8 mouse cellular contexts compared by ENCODE assay signal in the genomic region with DNA sequence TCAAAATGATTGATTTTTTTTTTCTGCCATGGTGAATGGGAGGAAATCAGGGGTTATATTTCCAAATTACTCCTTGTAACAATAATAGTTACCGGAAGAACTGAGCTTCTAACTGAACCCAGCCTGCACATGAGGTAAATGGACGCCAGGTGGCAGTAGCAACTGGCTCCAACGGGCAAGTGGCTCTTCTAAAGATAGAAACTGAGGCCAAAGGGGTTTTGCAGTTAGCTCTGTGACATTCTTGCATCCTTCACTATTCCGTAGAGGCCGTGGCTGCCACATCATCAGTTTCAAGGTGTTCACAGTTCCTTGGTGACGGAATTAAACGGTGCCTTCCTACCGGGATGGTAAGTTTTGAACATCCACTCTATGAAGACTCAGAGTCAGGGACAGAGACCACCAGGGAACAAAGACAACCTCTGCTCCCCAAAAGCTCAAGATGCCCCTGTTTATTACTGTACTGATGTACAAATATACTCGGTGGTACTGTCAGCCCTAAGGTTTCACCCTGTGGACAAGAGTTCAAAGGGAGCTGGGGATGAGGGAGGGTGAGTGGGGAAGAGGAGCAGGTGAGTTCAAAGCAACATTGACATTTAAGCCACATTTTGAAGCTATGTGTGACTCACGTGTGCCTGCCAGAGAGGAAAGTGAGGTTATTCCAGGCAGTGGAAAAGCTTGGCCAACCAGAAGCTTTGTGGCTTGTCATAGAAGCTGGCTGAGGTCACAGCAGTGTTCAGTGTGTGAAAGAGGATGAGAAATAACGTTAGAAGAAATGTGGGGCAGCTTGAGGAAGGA.
DNase-seq lines count a peak whose midpoint lies in the region; TF ChIP-seq lines count a peak whose summit lies in the region.

No protein-coding gene starts in this region.

- no peak; the same call in none of the 2 replicates for TF ChIP-seq RAD21 in CH12.LX (IDR thresholded peaks at IDR 0.05; ENCODE audit: low read depth, low read length)

- TF ChIP-seq CTCF in CH12.LX (conservative IDR thresholded peaks at IDR 0.05 in 1 of 2, IDR thresholded peaks at IDR 0.05 in 1 of 2; ENCODE audit: low read depth in 2 of 2, low read length in 2 of 2) = peak; percentile 98 to 99

- in situ Hi-C loops in CH12.LX (cut with MboI; ENCODE audit: low pct_ligation_motif_present, low pct_unique_long_range_greater_than_20kb, low sequenced_read_pairs) = loop anchor here (5.0 kb wide), 1 partner anchor 230 kb away; no protein-coding TSS in a partner anchor

- intact Hi-C loops in heart, postnatal 25 days (cut with DNase I) = loop anchor here (1.0 to 10.0 kb wide), 3 partner anchors 185 to 417 kb away; no protein-coding TSS in a partner anchor

- peak; percentile 46 to 69 for DNase-seq in heart, adult 18-20 months
- DNase-seq in heart, postnatal 25 days (ENCODE audit: low spot score) = no peak
- peak; percentile 98 for DNase-seq in CH12.LX (ENCODE audit: extremely low read depth)
- DNase-seq in c-Kit-negative CD71-positive TER-119-positive erythroid progenitor cells, embryonic 14.5 days (ENCODE audit: low read depth, low spot score) = peak; percentile 56
- peak; percentile 30 to 58 for DNase-seq in frontal cortex, postnatal 36 days (ENCODE audit: low spot score in 2 of 2)
- peak; percentile 43 to 47 for DNase-seq in layer of hippocampus, postnatal 10 days (ENCODE audit: low spot score in 2 of 2)
- peak; percentile 35 to 71 for DNase-seq in lung, postnatal 4 days
- peak; percentile 81 to 90 for DNase-seq in spleen, postnatal 4 days (ENCODE audit: low spot score in 2 of 2)

- dilution Hi-C loops in CH12.LX (cut with MboI; ENCODE audit: extremely low pct_ligation_motif_present, extremely low pct_unique_long_range_greater_than_20kb, low sequenced_read_pairs) = no loop called here

- TF ChIP-seq POLR2A in CH12.LX (IDR thresholded peaks at IDR 0.05; ENCODE audit: low read depth, low read length) = peak; percentile 65

- H3K36me3 ChIP-seq in CH12.LX (replicated peaks in 1 of 2; ENCODE audit: control insufficient read depth in 1 of 2, insufficient read depth in 1 of 2, low read length in 1 of 2) = peaks cover 6 to 15% of the 10 kb centered on the region in 2 experiments

- H3K9ac ChIP-seq in CH12.LX (ENCODE audit: insufficient read depth, low read depth) = peak overlapping the region; percentile 92

- H3K27me3 ChIP-seq in CH12.LX (replicated peaks) = no peaks in the 10 kb centered on the region

- peak overlapping the region; percentile 88 for H3K27ac ChIP-seq in CH12.LX (ENCODE audit: insufficient read depth, low read depth)

- peaks cover 31 to 81% of the 10 kb centered on the region in 2 experiments for H3K4me1 ChIP-seq in CH12.LX (ENCODE audit: control insufficient read depth in 1 of 2, insufficient read depth in 2 of 2)

- peaks cover 16% of the 10 kb centered on the region for H3K79me2 ChIP-seq in CH12.LX (replicated peaks; ENCODE audit: control insufficient read depth, extremely low read depth, insufficient read depth, poor library complexity, severe bottlenecking)

- TF ChIP-seq EP300 in CH12.LX (IDR thresholded peaks at IDR 0.05; ENCODE audit: low read length) = 0 out of 2 replicates have a peak, but pooled peaks have one; percentile 38

- peak overlapping the region; percentile 87 for H3K4me2 ChIP-seq in CH12.LX (ENCODE audit: insufficient read depth, low read depth, poor library complexity, severe bottlenecking)

- peak overlapping the region; percentile 56 to 60 (median 60) for H3K4me3 ChIP-seq in CH12.LX (replicated peaks in 1 of 3; ENCODE audit: low read depth in 2 of 3, low read length in 2 of 3, poor library complexity in 1 of 3)

- no peaks in the 10 kb centered on the region for H3K9me3 ChIP-seq in CH12.LX (replicated peaks; ENCODE audit: low read length)

TF ChIP-seq in CH12.LX, 34 proteins besides CTCF, POLR2A, EP300 and RAD21:
- TF ChIP-seq ELF1 (IDR thresholded peaks at IDR 0.05; ENCODE audit: low read depth, low read length) (peak; percentile 88), IRF4 (IDR thresholded peaks at IDR 0.05; ENCODE audit: low read depth, low read length) (peak; percentile 77), MXI1 (IDR thresholded peaks at IDR 0.05; ENCODE audit: low read depth, low read length) (peak; percentile 63), MAFK (IDR thresholded peaks at IDR 0.05; ENCODE audit: insufficient replicate concordance, low read length) (peak; percentile 63; the same call in 1 of the 2 replicates), NELFE (IDR thresholded peaks at IDR 0.05; ENCODE audit: low read depth, low read length) (no peak; the same call in 1 of the 2 replicates), ETS1 (conservative IDR thresholded peaks at IDR 0.05; ENCODE audit: low read depth, low read length) (peak; percentile 63), PAX5 (IDR thresholded peaks at IDR 0.05; ENCODE audit: low read length) (no peak), USF1 (IDR thresholded peaks at IDR 0.05; ENCODE audit: low read depth, low read length) (no peak), TBP (conservative IDR thresholded peaks at IDR 0.05; ENCODE audit: low read depth, low read length) (0 out of 2 replicates have a peak, but pooled peaks have one; percentile 19), ZKSCAN1 (IDR thresholded peaks at IDR 0.05; ENCODE audit: borderline replicate concordance, low read depth, low read length) (no peak), TCF12 (IDR thresholded peaks at IDR 0.05; ENCODE audit: low read depth, low read length) (peak; percentile 59; the same call in 1 of the 2 replicates), UBTF (IDR thresholded peaks at IDR 0.05; ENCODE audit: low read depth, low read length) (0 out of 2 replicates have a peak, but pooled peaks have one; percentile 64), MEF2A (IDR thresholded peaks at IDR 0.05; ENCODE audit: borderline replicate concordance, low read depth, low read length) (peak; percentile 99), JUN (IDR thresholded peaks at IDR 0.05; ENCODE audit: insufficient read depth, low read depth, low read length) (peak; percentile 61), MYC (IDR thresholded peaks at IDR 0.05; ENCODE audit: low read depth, low read length) (peak; percentile 82; the same call in 1 of the 2 replicates), ZNF384 (IDR thresholded peaks at IDR 0.05; ENCODE audit: low read depth, low read length) (peak; percentile 55; the same call in 1 of the 2 replicates), KAT2A (IDR thresholded peaks at IDR 0.05; ENCODE audit: insufficient replicate concordance, low read length) (0 out of 2 replicates have a peak, but pooled peaks have one; percentile 55), RCOR1 (conservative IDR thresholded peaks at IDR 0.05; ENCODE audit: low read depth, low read length) (no peak), ZC3H11A (IDR thresholded peaks at IDR 0.05; ENCODE audit: low read depth, low read length) (peak; percentile 99), GABPA (IDR thresholded peaks at IDR 0.05; ENCODE audit: insufficient replicate concordance, low read depth, low read length) (no peak), JUND (conservative IDR thresholded peaks at IDR 0.05; ENCODE audit: low read depth, low read length) (peak; percentile 43; the same call in 1 of the 2 replicates), MAZ (IDR thresholded peaks at IDR 0.05; ENCODE audit: low read depth, low read length) (0 out of 2 replicates have a peak, but pooled peaks have one; percentile 39), BHLHE40 (IDR thresholded peaks at IDR 0.05; ENCODE audit: low read depth, low read length) (peak; percentile 95), MAX (IDR thresholded peaks at IDR 0.05; ENCODE audit: low read length) (peak; percentile 22), CHD2 (IDR thresholded peaks at IDR 0.05; ENCODE audit: low read length) (no peak), E2F4 (IDR thresholded peaks at IDR 0.05; ENCODE audit: insufficient replicate concordance, low read depth, low read length) (no peak), SMC3 (IDR thresholded peaks at IDR 0.05; ENCODE audit: low read depth, low read length) (peak; percentile 100), POLR2AphosphoS2 (IDR thresholded peaks at IDR 0.05; ENCODE audit: low read depth, low read length) (no peak), CHD1 (IDR thresholded peaks at IDR 0.05; ENCODE audit: low read depth, low read length) (peak; percentile 74; the same call in 1 of the 2 replicates), NRF1 (IDR thresholded peaks at IDR 0.05; ENCODE audit: low read depth, low read length) (no peak; the same call in 1 of the 2 replicates), USF2 (conservative IDR thresholded peaks at IDR 0.05; ENCODE audit: low read depth, low read length) (no peak), ZMIZ1 (IDR thresholded peaks at IDR 0.05; ENCODE audit: low read depth, low read length) (0 out of 2 replicates have a peak, but pooled peaks have one; percentile 14), HCFC1 (IDR thresholded peaks at IDR 0.05; ENCODE audit: low read depth, low read length) (peak; percentile 38), SIN3A (IDR thresholded peaks at IDR 0.05; ENCODE audit: low read length) (peak; percentile 93)
TF ChIP-seq in CH12.LX: peak in this region for 23.
